Comparison of ENCODE assay signal across 10 mouse cellular contexts in genomic region chr4:126750046-126750683, GRCm38 (mm10). TPM values are rescaled to one million over a fixed set of nuclear protein-coding genes. Genes with fewer than 3 reads are reported as not detected.
A peak's percentile ranks its signal among the peaks of the same experiment; 100 is the strongest.
DNase-seq lines count a peak whose midpoint lies in the region; ATAC-seq and TF ChIP-seq lines count a peak whose summit lies in the region.
"Had no signal": no experiment of that assay in that cellular context is flagged by ENCODE, and none has a peak within 500 bp of the region (broad histone marks: within the 10 kb centered on the region; RNA-seq: fewer than 3 reads in every experiment).

No protein-coding gene starts in this region.

- H3K4me3 ChIP-seq in heart, embryonic 13.5 days: no peak overlapping the region
- H3K4me3 ChIP-seq in heart, embryonic 10.5 days: no peak overlapping the region
- peak overlapping the region; percentile 9 for H3K4me3 ChIP-seq in forebrain, embryonic 15.5 days
- no peak overlapping the region for H3K4me3 ChIP-seq in stomach, postnatal 0 days (ENCODE audit: low read depth, low read length)
- H3K4me3 ChIP-seq in kidney, embryonic 16.5 days (ENCODE audit: low read length): no peak overlapping the region
- H3K4me3 ChIP-seq: embryonic facial prominence, embryonic 12.5 days; limb, embryonic 12.5 days had no signal

- no peak for TF ChIP-seq EP300 in stomach, postnatal 0 days (optimal IDR thresholded peaks at IDR 0.05)

- H3K4me2 ChIP-seq in heart, embryonic 13.5 days: no peak overlapping the region
- peak overlapping the region; percentile 20 for H3K4me2 ChIP-seq in forebrain, embryonic 15.5 days (replicated peaks)
- no peak overlapping the region for H3K4me2 ChIP-seq in stomach, postnatal 0 days (replicated peaks; ENCODE audit: low read depth)
- H3K4me2 ChIP-seq in kidney, embryonic 16.5 days (replicated peaks; ENCODE audit: low read depth, low read length): no peak overlapping the region
- H3K4me2 ChIP-seq: embryonic facial prominence, embryonic 12.5 days; limb, embryonic 12.5 days had no signal

- H3K27ac ChIP-seq in heart, embryonic 13.5 days (replicated peaks): no peak overlapping the region
- H3K27ac ChIP-seq in heart, embryonic 10.5 days: no peak overlapping the region
- H3K27ac ChIP-seq in forebrain, embryonic 15.5 days (replicated peaks): peak overlapping the region; percentile 59
- H3K27ac ChIP-seq in stomach, postnatal 0 days (replicated peaks): 0 out of 2 replicates have a peak overlapping the region, but pooled peaks have one; percentile 13
- no peak overlapping the region for H3K27ac ChIP-seq in kidney, embryonic 16.5 days (ENCODE audit: low read length)
- H3K27ac ChIP-seq: embryonic facial prominence, embryonic 12.5 days; limb, embryonic 12.5 days had no signal

- no peak for TF ChIP-seq CTCF in stomach, postnatal 0 days (IDR thresholded peaks at IDR 0.05; ENCODE audit: low read depth)

- no peak for ATAC-seq in heart, embryonic 13.5 days (ENCODE audit: extremely low read depth, insufficient number of reproducible peaks, low FRiP score, low TSS enrichment)
- ATAC-seq in forebrain, embryonic 15.5 days (replicated peaks): no peak
- ATAC-seq in stomach, postnatal 0 days (ENCODE audit: low FRiP score, low TSS enrichment): no peak
- no peak for ATAC-seq in kidney, embryonic 16.5 days (ENCODE audit: low FRiP score, low TSS enrichment)

- H3K36me3 ChIP-seq in heart, embryonic 13.5 days: peaks cover 55% of the 10 kb centered on the region
- H3K36me3 ChIP-seq in heart, embryonic 10.5 days: peaks cover 55% of the 10 kb centered on the region
- peaks cover 36% of the 10 kb centered on the region for H3K36me3 ChIP-seq in forebrain, embryonic 15.5 days
- H3K36me3 ChIP-seq in stomach, postnatal 0 days (ENCODE audit: control insufficient read depth, insufficient read depth, low read length): peaks cover 7% of the 10 kb centered on the region; the same call in 1 of the 2 replicates
- peaks cover 35% of the 10 kb centered on the region for H3K36me3 ChIP-seq in kidney, embryonic 16.5 days (ENCODE audit: insufficient read depth, low read length)

- no peaks in the 10 kb centered on the region for H3K27me3 ChIP-seq in heart, embryonic 13.5 days (replicated peaks)
- H3K27me3 ChIP-seq in heart, embryonic 10.5 days (ENCODE audit: insufficient read depth, poor library complexity, severe bottlenecking): no peaks in the 10 kb centered on the region
- H3K27me3 ChIP-seq in forebrain, embryonic 15.5 days: no peaks in the 10 kb centered on the region
- no peaks in the 10 kb centered on the region for H3K27me3 ChIP-seq in stomach, postnatal 0 days (ENCODE audit: control insufficient read depth, insufficient read depth, low read length)
- H3K27me3 ChIP-seq in kidney, embryonic 16.5 days (ENCODE audit: insufficient read depth, low read length): no peaks in the 10 kb centered on the region
- H3K27me3 ChIP-seq: embryonic facial prominence, embryonic 12.5 days; limb, embryonic 12.5 days had no signal

- no peak for DNase-seq in heart, embryonic 10.5 days (ENCODE audit: low spot score)
- DNase-seq in brain, adult 2 months (ENCODE audit: low read depth, low spot score): peak; percentile 85
- peak; percentile 79 to 90 for DNase-seq in layer of hippocampus, postnatal 14 days (ENCODE audit: low spot score in 2 of 2)
- DNase-seq in stomach, postnatal 0 days (ENCODE audit: low spot score): no peak
- no peak for DNase-seq in thymus, postnatal 0 days (ENCODE audit: low spot score)

- no peaks in the 10 kb centered on the region for H3K9me3 ChIP-seq in heart, embryonic 13.5 days
- no peaks in the 10 kb centered on the region for H3K9me3 ChIP-seq in heart, embryonic 10.5 days
- no peaks in the 10 kb centered on the region for H3K9me3 ChIP-seq in forebrain, embryonic 15.5 days
- no peaks in the 10 kb centered on the region for H3K9me3 ChIP-seq in stomach, postnatal 0 days (ENCODE audit: control insufficient read depth, low read length)
- no peaks in the 10 kb centered on the region for H3K9me3 ChIP-seq in kidney, embryonic 16.5 days (ENCODE audit: low read length)
- H3K9me3 ChIP-seq: embryonic facial prominence, embryonic 12.5 days; limb, embryonic 12.5 days had no signal

- 83% methylated on average over 26 of the region's 26 CpGs for WGBS in heart, embryonic 13.5 days
- 89% methylated on average over 26 of the region's 26 CpGs for WGBS in heart, embryonic 10.5 days
- WGBS in forebrain, embryonic 15.5 days: 59% methylated on average over 26 of the region's 26 CpGs
- WGBS in stomach, postnatal 0 days: 75% methylated on average over 26 of the region's 26 CpGs
- 89% methylated on average over 26 of the region's 26 CpGs for WGBS in kidney, embryonic 16.5 days

- peaks cover 50% of the 10 kb centered on the region for H3K4me1 ChIP-seq in heart, embryonic 13.5 days
- peaks cover 48% of the 10 kb centered on the region for H3K4me1 ChIP-seq in heart, embryonic 10.5 days
- H3K4me1 ChIP-seq in forebrain, embryonic 15.5 days: peaks cover 67% of the 10 kb centered on the region
- peaks cover 7% of the 10 kb centered on the region; the same call in 1 of the 2 replicates for H3K4me1 ChIP-seq in stomach, postnatal 0 days (replicated peaks; ENCODE audit: control insufficient read depth, insufficient read depth)
- H3K4me1 ChIP-seq in kidney, embryonic 16.5 days (ENCODE audit: insufficient read depth, low read length): peaks cover 22% of the 10 kb centered on the region

- peak overlapping the region; percentile 34; the same call in 1 of the 2 replicates for H3K9ac ChIP-seq in heart, embryonic 13.5 days
- peak overlapping the region; percentile 27; the same call in 1 of the 2 replicates for H3K9ac ChIP-seq in forebrain, embryonic 15.5 days (replicated peaks)
- no peak overlapping the region for H3K9ac ChIP-seq in stomach, postnatal 0 days (ENCODE audit: low read length)
- H3K9ac ChIP-seq in kidney, embryonic 16.5 days (replicated peaks; ENCODE audit: low read length): no peak overlapping the region
- H3K9ac ChIP-seq: embryonic facial prominence, embryonic 12.5 days; limb, embryonic 12.5 days had no signal

RNA-seq across cellular contexts. Expression of gene Ncdn, which starts 3.1 kb away (rescaled TPM):
- polyA plus RNA-seq in heart, embryonic 13.5 days (2015; fragmentation: Nextera tagmentation; extraction: Ambion mirVana): 23.0 and 23.4 TPM in 2 replicates
- 27.0 and 31.6 TPM in 2 replicates for polyA plus RNA-seq in heart, embryonic 10.5 days (2016; fragmentation: Nextera tagmentation; extraction: Ambion mirVana)
- polyA plus RNA-seq in forebrain, embryonic 15.5 days (2015; fragmentation: Nextera tagmentation; extraction: Ambion mirVana): 95.0 and 102 TPM in 2 replicates
- total RNA-seq in layer of hippocampus, postnatal 14 days (2021): 1,000 to 10,000 TPM; 1,231 to 1,244 TPM
- 13.4 and 14.5 TPM in 2 replicates for polyA plus RNA-seq in stomach, postnatal 0 days (2015; fragmentation: Nextera tagmentation; extraction: Ambion mirVana)
- polyA plus RNA-seq in kidney, embryonic 16.5 days (2015; fragmentation: Nextera tagmentation; extraction: Ambion mirVana): 28.8 and 33.0 TPM in 2 replicates
- polyA plus RNA-seq in thymus, postnatal 0 days (2015; fragmentation: Nextera tagmentation; extraction: Ambion mirVana): 18.4 and 20.6 TPM in 2 replicates

RNA-seq across cellular contexts. Expression of gene AU040320, which starts 3.2 kb away (rescaled TPM):
- 20.7 and 23.0 TPM in 2 replicates for polyA plus RNA-seq in heart, embryonic 13.5 days (2015; fragmentation: Nextera tagmentation; extraction: Ambion mirVana)
- 19.8 and 30.4 TPM in 2 replicates for polyA plus RNA-seq in heart, embryonic 10.5 days (2016; fragmentation: Nextera tagmentation; extraction: Ambion mirVana)
- polyA plus RNA-seq in forebrain, embryonic 15.5 days (2015; fragmentation: Nextera tagmentation; extraction: Ambion mirVana): 32.2 and 35.4 TPM in 2 replicates
- 10 to 100 TPM; 59.2 to 59.4 TPM for total RNA-seq in layer of hippocampus, postnatal 14 days (2021)
- 18.2 and 20.2 TPM in 2 replicates for polyA plus RNA-seq in stomach, postnatal 0 days (2015; fragmentation: Nextera tagmentation; extraction: Ambion mirVana)
- 25.4 and 25.6 TPM in 2 replicates for polyA plus RNA-seq in kidney, embryonic 16.5 days (2015; fragmentation: Nextera tagmentation; extraction: Ambion mirVana)
- polyA plus RNA-seq in thymus, postnatal 0 days (2015; fragmentation: Nextera tagmentation; extraction: Ambion mirVana): 15.4 and 15.6 TPM in 2 replicates

RNA-seq across cellular contexts. Expression of gene Tfap2e, which starts 14.1 kb away (rescaled TPM):
- polyA plus RNA-seq in heart, embryonic 13.5 days (2015; fragmentation: Nextera tagmentation; extraction: Ambion mirVana): not detected in 2 replicates
- polyA plus RNA-seq in heart, embryonic 10.5 days (2016; fragmentation: Nextera tagmentation; extraction: Ambion mirVana): not detected in 2 replicates
- 0.78 and 1.0 TPM in 2 replicates for polyA plus RNA-seq in forebrain, embryonic 15.5 days (2015; fragmentation: Nextera tagmentation; extraction: Ambion mirVana)
- not detected for total RNA-seq in layer of hippocampus, postnatal 14 days (2021)
- polyA plus RNA-seq in stomach, postnatal 0 days (2015; fragmentation: Nextera tagmentation; extraction: Ambion mirVana): 0.80 and 1.0 TPM in 2 replicates
- not detected in 2 replicates for polyA plus RNA-seq in kidney, embryonic 16.5 days (2015; fragmentation: Nextera tagmentation; extraction: Ambion mirVana)
- not detected in 2 replicates for polyA plus RNA-seq in thymus, postnatal 0 days (2015; fragmentation: Nextera tagmentation; extraction: Ambion mirVana)
- polyA plus RNA-seq: embryonic facial prominence, embryonic 12.5 days; limb, embryonic 12.5 days had no signal

Comparison
In these comparisons a context has a peak if more than half of its experiments do, and no peak if none do; other contexts are left out.
1. H3K27ac ChIP-seq: peak in forebrain, embryonic 15.5 days (single experiment) and stomach, postnatal 0 days (single experiment); none in heart, embryonic 13.5 days (single experiment), heart, embryonic 10.5 days (single experiment) and kidney, embryonic 16.5 days (single experiment).
2. H3K9ac ChIP-seq: peak in heart, embryonic 13.5 days (single experiment) and forebrain, embryonic 15.5 days (single experiment); none in stomach, postnatal 0 days (single experiment) and kidney, embryonic 16.5 days (single experiment).
3. DNase-seq: peak in brain, adult 2 months (single experiment) and layer of hippocampus, postnatal 14 days (2 of 2); none in heart, embryonic 10.5 days (single experiment), stomach, postnatal 0 days (single experiment) and thymus, postnatal 0 days (single experiment).